Mouse (Mus musculus): Measurements from ENCODE around the gene Gm7029.
"Not testable (repeated sequence)": the region's sequence is repeated elsewhere in the genome, so short reads cannot be mapped to it uniquely, and the experiment has no call there.

Gene Gm7029

DNA sequence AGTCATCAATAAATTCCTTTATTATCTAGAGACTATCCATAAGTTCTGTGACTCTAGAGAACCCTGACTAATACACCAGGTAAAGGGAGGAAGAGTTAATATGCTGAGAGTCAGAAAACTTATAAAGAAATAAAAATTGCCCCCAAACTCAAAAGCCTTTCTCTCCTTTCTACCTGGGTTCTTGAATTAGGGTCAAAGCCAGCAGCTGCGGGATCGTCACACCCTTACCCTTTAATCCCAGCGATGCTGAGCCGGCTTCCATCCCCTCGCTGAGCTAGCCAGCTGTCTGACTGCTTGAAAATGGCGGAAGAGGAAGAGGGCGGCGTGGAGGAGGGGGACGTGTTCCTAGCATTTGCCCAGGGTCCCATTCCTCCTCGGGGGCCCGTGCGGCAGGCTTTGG is at the start of gene Gm7029:
Gene Gm7029 (plus strand): TSS at position 301 of the 400 bp plus-strand sequence.
- DNase-seq (ENCODE audit: low spot score in 2 of 2), result not testable (repeated sequence)

DNA sequence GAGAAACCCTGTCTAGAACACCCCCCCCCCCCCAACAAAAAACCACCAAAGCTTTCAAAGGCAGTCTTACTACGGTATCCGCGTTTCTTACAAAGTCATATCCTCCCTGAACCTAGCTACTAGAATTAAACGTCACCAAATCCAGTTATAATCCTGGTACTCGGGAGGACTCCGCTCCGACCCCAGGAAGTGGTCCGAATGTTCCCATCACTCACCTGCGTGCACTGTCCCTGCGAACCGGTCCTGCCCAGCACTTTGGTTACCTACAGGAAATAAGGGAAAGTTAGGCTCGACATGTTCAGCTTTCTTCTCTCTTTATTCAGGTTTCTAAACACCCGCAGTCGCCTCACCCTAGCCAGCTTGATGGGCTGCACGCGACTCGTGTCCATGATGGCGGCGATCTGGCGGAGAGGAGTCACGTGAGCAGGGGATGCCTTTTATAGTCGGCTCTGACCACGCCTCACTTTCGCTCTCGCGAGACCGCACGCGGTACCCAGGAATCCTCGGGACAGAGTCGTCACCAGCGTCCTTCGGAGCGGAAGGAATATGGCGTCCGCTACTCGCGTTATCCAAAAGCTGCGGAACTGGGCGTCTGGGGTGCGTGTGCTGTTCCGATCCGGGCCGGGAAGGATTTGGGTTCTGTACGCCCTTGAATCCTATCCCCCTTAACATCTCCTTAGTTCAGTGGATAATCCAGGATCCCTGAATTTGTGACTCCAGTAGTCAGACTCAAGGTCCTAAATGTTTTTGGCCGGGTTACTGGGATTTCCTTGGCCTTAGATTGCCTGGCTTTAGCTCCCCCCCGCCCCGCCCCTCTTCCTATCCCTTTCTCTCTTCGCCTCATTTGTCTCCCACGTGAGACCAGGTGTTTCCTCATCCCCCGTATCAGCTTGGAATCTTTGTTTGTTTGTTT is 49.3 kb upstream of the Gm7029 start, which contains the start of the genes Rps28 and Ndufa7:
Gene Rps28 (minus strand): TSS at position 479 of the 913 bp plus-strand sequence.
Gene Ndufa7 (plus strand): TSS at position 489 of the 913 bp plus-strand sequence.
- peak; percentile 97 to 99 for DNase-seq (ENCODE audit: low spot score in 2 of 2)

DNA sequence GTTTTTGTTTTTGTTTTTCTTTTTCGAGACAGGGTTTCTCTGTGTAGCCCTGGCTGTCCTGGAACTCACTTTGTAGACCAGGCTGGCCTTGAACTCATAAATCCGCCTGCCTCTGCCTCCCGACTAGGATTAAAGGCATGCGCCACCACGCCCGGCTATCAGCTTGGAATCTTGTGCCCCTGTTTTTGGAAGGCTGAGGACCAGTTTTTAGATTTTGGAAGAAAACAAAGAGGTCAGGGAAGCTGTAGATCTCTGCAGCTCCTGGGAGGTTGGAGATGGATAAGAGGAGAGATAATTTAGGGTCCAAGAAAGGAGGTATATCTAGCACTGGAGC is 48.7 kb upstream of the Gm7029 start:
- not testable (repeated sequence) for DNase-seq (ENCODE audit: low spot score in 2 of 2)

DNA sequence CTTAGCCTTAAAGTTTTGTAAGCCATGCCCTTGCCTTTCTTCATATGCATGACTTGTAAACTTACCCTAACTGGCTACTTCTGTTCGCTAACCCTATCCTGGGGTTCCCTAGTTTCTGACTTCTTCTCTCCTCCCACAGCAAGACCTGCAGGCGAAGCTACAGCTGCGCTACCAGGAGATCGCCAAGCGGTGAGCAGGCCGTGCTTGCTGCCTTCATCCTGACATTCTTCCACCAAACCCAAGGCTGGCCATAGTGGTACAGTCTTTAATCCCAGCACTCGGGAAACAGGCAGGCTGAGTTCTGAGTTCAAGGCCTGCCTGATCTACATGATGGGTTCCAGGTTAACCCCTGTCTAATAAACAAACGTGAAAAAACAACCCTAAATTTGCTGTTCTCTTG is 48.2 kb upstream of the Gm7029 start:
- DNase-seq (ENCODE audit: low spot score in 2 of 2), result no peak

DNA sequence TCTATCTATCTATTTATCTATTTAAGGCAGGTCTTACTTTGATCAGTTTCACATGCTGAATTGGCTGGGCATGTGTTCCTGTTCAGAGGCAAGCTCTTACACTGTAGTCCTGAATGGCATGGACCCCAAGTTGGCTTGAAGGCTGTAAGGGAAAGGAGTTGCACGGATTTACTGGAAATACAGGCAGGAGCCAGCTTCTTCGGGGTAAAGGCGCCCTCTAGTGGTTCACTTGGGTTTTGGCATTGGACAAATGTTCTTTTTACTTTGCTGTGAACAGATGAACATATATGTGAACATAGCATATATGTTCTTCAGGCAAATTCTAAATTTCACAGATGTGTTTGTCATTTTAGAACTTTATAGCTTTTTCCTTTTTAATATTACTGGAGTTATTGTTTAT is 46.8 kb upstream of the Gm7029 start:
- DNase-seq (ENCODE audit: low spot score in 2 of 2), result peak in 1 of 2 experiments; percentile 67

DNA sequence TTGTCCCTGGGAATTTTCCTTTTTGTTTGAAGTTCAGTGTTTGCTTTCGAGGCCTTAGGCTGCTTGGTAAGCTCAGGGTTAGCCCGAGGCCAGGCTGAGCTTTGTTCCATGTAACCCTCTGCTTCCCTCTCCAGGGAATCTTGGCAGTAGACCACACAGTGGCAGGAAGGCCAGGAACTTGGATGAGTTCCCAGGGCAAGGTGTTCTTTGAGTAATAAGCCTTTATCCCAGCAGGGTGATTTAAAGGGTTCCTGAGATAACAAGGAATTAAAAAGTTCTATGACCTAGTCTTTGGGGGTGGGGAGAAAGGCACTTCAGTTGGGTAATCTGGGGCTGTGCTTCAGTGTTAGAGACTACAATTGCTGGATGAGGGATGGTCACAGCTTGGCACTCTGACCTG is 44.7 kb upstream of the Gm7029 start:
- DNase-seq (ENCODE audit: low spot score in 2 of 2), result no peak

DNA sequence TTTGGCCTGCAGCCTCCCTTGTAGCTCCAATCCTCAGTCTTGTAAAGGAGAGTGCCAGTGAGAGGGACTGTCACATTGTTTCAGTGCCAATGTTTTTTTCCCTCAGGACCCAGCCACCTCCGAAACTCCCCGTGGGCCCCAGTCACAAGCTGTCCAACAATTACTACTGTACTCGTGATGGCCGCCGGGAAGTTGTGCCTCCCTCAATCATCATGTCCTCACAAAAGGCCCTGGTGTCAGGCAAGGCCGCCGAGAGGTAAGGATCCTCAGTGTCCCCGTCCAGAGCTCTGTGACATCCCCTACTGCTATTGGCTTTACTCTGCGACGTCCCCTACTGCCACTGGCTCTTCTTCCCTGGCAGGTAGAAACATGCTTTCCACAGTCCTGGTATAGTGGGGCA is 44.1 kb upstream of the Gm7029 start:
- DNase-seq (ENCODE audit: low spot score in 2 of 2), result no peak

DNA sequence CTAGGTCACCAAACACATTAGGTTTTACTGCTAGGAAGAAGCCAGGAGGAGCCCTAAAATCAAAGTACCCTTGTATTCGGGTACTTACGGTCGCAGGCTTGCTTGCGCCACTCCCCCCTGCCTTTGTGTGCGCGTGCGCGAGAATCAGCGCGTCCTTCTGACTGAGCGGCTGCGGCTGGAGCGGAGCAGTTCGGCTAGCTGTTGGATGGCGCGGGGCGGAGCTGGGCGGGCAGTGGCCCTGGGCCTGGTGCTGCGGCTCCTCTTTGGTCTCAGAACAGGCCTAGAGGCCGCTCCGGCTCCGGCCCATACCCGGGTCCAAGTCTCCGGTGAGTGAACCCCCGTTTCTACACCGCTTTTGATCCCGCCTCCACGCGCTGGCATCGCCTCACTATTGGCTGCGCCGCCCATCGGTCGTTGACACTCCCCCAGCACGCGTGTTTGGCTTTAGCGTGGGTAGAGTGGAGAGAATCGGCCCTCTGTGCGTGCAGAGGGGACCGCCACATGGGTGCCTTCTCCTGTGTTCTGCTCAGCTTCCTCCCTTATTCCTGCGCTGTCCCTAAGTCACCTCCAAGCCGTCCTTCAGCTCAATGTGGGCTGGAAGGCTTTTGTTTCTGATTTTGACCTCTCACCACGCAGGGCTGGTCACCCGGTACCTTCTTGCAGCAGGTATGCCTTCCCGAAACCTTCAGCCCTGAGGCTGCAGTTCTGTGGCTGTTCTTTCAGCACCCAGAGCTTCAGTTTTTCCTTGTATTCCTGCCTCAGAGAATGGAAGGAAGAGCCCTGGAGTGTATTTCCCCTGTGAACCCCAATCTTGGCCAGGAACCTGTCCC is 30.5 kb upstream of the Gm7029 start, which contains the start of gene Cd320:
Gene Cd320 (plus strand): TSS at position 126 of the 830 bp plus-strand sequence.
- peak; percentile 84 to 89 for DNase-seq (ENCODE audit: low spot score in 2 of 2)

DNA sequence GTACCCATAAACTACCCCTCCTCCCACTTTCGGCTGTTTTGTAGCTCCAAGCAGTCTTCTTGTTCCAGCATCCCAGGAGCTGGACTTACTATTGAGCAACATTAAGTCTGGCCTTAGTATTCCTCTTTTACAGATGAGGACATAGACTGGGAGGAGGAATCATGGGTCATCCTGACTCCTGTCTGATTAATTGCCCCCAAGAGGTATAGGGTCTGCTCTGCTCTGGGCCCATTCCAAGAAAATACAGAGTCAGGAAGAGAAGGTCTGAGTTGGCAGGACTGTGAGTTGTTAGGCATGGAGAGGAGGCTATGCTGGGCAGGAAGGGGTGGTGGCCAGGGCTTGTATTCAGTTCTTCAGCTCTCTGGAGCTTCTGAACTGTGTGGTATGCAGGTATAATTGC is 29.4 kb upstream of the Gm7029 start:
- DNase-seq (ENCODE audit: low spot score in 2 of 2), result no peak

DNA sequence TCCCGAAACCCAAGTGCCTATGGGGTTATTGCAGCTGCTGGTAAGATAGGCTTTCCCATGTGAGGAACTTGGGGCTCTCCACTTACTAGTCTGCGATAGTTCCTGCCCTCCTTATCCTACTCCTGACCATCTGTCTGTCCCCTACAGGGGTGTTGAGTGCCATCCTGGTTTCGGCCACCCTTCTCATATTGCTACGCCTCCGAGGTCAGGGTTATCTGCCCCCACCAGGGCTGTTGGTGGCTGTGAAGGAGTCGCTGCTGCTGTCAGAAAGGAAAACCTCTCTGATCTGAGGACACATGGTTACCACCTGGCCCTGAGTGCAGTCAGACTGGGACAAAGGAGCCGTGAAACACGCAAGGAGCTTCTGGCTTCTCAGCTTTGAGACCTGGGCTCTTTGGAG is 25.5 kb upstream of the Gm7029 start:
- no peak for DNase-seq (ENCODE audit: low spot score in 2 of 2)

DNA sequence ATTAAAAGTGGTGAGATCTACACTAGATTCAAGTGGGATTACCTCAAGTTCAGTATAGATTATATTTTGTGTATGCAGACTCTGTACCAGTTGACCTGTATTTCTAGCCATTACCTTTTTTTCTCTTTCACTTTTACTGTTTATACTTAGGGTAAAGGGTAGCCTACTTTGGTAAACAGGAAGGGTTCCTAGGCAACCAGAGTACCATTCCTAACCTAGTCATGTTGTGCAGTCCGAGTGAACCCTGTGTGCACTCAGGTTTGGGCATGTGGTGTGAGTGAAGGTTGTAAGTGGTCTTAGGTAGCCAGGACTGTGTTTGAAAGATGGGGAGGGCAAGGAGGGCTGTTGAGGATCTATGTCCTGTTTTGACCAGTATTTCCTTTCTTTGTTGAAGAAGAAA is 22.3 kb upstream of the Gm7029 start:
- no peak for DNase-seq (ENCODE audit: low spot score in 2 of 2)

DNA sequence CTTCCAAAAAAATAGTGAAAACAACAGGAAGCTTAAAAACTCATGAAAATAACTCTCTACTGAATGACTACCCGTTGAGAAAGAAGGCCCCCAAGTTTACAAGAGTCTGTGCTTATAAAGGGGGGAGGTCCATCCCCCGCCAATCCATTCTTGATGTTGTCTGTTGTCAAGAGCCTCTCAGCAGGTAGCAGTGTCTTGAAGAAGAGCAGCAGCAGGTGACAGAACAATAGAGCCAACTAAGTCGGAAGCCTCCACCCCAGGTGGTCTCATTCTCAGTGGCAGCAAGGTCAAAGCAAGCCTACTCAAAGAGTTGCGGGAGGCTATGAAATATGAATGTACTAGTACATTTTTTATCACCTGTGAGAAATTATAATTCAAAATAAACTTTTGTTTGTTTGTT is 15.8 kb upstream of the Gm7029 start:
- no peak for DNase-seq (ENCODE audit: low spot score in 2 of 2)

DNA sequence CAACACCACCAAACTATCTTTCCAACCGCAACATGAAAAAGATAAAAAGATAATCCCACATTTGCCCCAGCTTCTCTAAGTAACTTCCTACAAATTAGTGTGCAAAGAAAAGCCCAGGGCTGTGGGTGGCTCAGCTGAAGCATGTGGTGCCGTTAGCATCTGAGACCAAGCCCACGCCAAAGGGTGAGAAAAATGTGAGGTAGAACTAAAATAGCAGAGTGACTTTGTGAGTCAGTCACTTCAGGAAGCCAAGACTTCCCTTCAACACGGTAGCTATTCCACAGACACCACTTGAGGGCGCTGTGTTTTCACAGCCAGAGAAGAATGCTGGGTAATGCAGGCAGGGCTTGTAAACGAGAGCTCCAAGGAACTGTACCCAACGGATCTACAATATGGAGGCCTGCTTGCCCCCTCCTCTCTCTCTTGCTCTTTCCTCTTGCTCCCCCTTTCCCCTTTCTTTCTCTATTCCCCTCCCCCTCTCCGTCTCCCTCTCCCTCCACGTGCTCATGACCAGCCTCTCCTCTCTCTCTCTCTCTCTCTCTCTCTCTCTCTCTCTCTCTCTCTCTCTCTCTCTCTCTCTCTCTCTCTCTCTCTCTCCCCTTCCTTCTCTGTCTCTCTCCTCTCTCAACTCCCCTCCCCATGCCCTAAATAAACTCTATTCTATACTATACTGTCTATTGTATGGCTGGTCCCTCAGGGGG is 8.2 kb upstream of the Gm7029 start:
- peak; percentile 72 to 80 for DNase-seq (ENCODE audit: low spot score in 2 of 2)

DNA sequence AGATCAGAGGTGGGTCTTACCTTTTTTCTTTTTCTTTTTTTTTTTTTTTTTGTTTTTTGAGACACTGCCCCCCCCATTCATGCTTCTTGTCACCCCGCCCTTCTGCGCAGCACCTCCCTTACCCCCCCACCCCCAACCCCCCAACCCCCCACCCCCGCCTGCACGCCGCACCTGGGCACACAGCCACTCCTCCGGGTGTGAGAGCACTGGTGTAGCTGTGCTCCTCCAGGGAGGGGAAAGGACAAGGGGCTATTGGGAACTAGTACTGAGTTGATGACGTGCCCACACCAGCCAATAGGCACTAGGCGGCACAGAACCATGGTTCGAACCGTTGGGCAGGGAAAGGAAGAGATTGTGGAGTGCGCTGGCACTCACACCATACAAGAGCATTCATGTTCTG is 774 bp downstream of the Gm7029 start:
- no peak for DNase-seq (ENCODE audit: low spot score in 2 of 2)

DNA sequence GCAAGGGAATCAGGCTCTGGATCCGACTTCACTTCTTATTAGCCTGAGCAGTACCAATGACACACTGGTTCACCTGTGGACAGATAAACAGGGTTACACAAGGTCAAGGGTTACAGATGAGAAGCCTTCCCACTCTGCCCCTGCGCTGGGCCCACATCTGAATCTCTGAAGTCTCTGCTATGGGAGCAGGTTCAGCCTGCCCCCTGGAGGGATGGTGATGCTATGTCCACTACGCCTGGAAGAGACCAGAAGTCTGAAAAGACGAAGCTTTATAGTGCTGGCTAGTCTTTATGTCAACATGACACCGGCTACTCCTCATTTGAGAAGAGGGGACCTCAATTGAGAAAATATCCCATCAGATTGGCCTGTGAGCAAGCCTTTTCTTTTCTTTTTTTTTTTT is 2.2 kb downstream of the Gm7029 start:
- not testable (repeated sequence) for DNase-seq (ENCODE audit: low spot score in 2 of 2)

DNA sequence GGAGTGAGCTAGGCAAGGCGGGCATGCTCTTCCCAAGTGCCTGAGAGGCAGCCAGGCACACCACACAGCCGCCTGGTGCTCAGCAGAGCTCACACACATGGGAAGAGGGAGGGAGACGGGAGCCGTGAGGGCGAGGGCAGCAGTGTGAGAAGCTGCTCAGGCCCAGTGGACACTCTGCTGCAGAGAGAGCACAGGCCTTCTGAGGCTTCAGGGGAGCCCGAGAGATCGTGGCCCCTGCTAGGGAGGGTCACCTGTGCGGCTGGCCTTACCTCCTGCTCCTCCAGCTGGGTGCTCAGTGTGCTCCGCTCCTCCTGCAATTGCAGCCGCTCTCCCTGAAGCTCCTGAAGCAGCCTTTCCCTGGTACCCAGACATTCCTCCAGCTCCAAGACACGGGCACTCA is 10.7 kb downstream of the Gm7029 start:
- not testable (repeated sequence) for DNase-seq (ENCODE audit: low spot score in 2 of 2)

DNA sequence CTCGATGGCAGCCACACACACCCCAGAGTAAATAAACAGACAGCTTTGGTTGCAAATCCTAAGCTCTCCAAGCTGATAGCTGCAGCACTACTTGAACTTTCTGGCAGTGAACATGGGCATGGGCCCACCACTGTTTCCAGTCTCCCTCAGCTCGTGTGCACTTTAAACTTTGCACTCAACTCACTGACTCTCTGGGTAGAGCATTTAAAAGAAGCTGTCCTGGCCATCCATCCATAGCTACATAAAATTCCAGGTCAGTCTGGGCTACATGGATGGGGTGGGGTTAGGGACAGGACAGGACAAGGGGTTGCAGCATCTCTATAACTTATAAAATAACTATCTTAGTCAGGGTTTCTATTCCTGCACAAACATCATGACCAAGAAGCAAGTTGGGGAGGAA is 14.2 kb downstream of the Gm7029 start:
- not testable (repeated sequence) for DNase-seq (ENCODE audit: low spot score in 2 of 2)

DNA sequence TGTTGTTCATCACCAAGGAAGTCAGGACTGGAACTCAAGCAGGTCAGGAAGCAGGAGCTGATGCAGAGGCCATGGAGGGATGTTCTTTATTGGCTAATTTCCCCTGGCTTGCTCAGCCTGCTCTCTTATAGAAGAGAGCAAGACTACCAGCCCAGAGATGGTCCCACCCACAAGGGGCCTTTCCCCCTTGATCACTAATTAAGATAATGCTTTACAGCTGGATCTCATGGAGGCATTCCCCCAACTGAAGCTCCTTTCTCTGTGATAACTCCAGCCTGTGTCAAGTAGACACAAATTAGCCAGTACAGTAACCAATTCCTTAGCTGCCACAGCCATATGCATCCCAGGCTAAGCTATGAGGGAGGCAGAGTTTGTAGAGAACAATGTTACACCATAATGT is 14.6 kb downstream of the Gm7029 start:
- DNase-seq (ENCODE audit: low spot score in 2 of 2), result not testable (repeated sequence)

DNA sequence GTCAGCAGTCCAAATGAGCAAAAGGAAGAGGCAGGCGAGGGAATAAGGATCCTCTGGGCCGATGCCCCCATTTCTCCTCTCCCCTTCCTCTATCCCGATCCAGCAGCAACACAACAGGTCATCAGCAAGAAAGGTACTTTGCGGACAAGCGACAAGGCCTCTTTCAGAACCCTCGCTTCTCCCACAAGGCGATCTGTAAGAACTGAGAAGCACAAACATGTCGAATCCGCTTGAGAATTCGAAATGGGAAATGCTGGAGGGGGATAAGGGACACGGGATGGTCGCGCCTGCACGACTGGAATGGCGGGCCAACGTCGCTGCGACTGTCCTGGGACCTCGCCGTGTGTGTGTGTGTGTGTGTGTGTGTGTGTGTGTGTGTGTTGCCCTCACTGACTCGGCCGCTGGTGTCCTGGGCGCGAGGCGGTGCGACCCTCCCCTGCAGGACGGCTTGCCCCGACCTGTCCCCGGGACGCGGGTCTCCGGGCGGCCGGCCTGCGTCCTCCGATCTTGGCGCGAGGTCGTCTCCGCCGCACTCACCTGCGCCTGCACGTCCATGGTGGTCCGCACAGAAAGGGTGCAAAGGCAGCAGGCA is 16.4 kb downstream of the Gm7029 start:
- not testable (repeated sequence) for DNase-seq (ENCODE audit: low spot score in 2 of 2)

DNA sequence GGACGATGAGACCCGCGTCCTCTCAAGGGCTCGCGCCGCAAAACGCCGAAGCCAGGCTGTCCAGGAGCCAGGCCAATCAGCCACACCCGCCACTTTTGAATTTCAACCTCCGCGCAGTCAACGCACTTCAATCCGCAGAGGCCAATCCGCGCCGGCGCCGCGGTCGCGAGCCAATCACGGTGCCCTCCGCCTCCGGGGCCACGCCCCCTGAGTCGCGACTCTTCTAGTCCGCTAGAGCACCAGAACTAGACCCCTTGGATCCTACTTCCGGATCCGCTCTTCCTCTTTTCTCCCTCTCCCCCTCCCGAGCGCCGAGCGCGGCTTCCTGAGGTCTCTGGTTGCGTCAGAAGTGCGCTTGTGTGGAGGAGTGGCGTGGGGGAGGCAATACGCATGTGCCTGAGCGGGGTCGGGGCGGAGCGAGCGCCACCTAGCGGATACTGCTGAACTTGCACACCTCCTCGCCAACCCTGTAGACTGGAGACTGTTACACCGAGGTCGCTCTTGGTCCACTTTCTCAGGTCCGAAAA is 17.0 kb downstream of the Gm7029 start, which contains the start of gene Kifc1:
Gene Kifc1 (minus strand): TSS at position 129 of the 527 bp plus-strand sequence.
- peak; percentile 99 to 100 for DNase-seq (ENCODE audit: low spot score in 2 of 2)

DNA sequence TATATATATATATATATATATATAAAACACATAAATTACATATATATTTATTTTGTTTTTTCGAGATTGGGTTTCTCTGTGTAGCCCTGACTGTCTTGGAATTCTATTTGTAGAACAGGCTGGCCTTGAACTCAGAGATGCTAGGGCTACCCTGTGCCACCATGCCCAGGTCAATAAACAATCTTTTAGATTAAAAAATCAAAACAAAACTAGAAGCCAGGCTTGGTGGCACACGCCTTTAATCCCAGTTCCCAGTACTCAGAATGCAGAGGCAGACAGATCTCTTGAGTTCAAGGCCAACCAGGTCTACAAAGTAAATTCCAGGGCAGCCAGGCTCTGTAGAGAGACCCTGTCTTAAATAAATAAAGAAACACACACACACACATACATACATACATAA is 17.7 kb downstream of the Gm7029 start:
- no peak for DNase-seq (ENCODE audit: low spot score in 2 of 2)

Data from frontal cortex, postnatal 14 days (tissue).